Mouse (Mus musculus) B cell, adult 62 days (primary cell): ENCODE measurements around the gene Vmn2r90. TPM values are rescaled to one million over a fixed set of nuclear protein-coding genes. Genes with fewer than 3 reads are reported as not detected.

ENCODE experiments used
- total RNA-seq: library from RNA; stranded (reverse); gene quantifications from 4 replicates; pipeline ENCODE4 v1.2.4, GENCODE M21; 2023

The Vmn2r90 gene
- not detected in 4 replicates for total RNA-seq

GRCm38 (mm10) chr17:17703447-17703846, at the start of gene Vmn2r90:
Gene Vmn2r90 (plus strand): TSS chr17:17703747.

Other genes starting within 250 kb of the Vmn2r90 start
- 144 to 174 TPM (median 163 TPM) in 4 replicates for gene Lnpep, start 78.7 kb upstream of the Vmn2r90 start, total RNA-seq
- 1.6 to 2.6 TPM (median 2.0 TPM) in 4 replicates for gene Spaca6, start 123.4 kb downstream of the Vmn2r90 start, total RNA-seq
- gene Has1, start 151.5 kb downstream of the Vmn2r90 start, total RNA-seq: not detected in 4 replicates
- gene Fpr1, start 180.2 kb downstream of the Vmn2r90 start, total RNA-seq: 0.45 TPM in 1 of 4 replicates, not detected in the others
- gene Fpr2, start 184.1 kb downstream of the Vmn2r90 start, total RNA-seq: 0.75 TPM in 1 of 4 replicates, not detected in the others
- not detected in 4 replicates for gene Fpr3, start 184.1 kb downstream of the Vmn2r90 start, total RNA-seq